7 mouse cellular contexts compared by ENCODE assay signal in genomic region chr5:24453985-24454303, GRCm38 (mm10). TPM values are rescaled to one million over a fixed set of nuclear protein-coding genes. Genes with fewer than 3 reads are reported as not detected.
A peak's percentile ranks its signal among the peaks of the same experiment; 100 is the strongest.
DNase-seq lines count a peak whose midpoint lies in the region; ATAC-seq and TF ChIP-seq lines count a peak whose summit lies in the region.

No protein-coding gene starts in this region.

- TF ChIP-seq CTCF in liver, embryonic 14.5 days (IDR thresholded peaks at IDR 0.05; ENCODE audit: low read depth), result no peak

- H3K4me2 ChIP-seq in neural tube, embryonic 11.5 days (ENCODE audit: low read depth), result peak overlapping the region; percentile 93
- H3K4me2 ChIP-seq in heart, embryonic 14.5 days (ENCODE audit: low read length), result peak overlapping the region; percentile 95
- peak overlapping the region; percentile 100 for H3K4me2 ChIP-seq in liver, embryonic 14.5 days (ENCODE audit: low read depth)

- peak overlapping the region; percentile 92 for H3K4me3 ChIP-seq in neural tube, embryonic 11.5 days (ENCODE audit: low read depth, low read length)
- peak overlapping the region in 1 of 2 experiments; percentile 88; a peak in 1 of 4 replicates for H3K4me3 ChIP-seq in heart, embryonic 14.5 days (ENCODE audit: control insufficient read depth in 1 of 2, insufficient read depth in 1 of 2, low read depth in 1 of 2, low read length in 2 of 2)
- H3K4me3 ChIP-seq in liver, embryonic 14.5 days (ENCODE audit: insufficient read depth in 1 of 2, low read depth in 2 of 2, low read length in 2 of 2), result peak overlapping the region in 1 of 2 experiments; percentile 90; a peak in 2 of 4 replicates

- TF ChIP-seq EP300 in liver, embryonic 14.5 days (IDR thresholded peaks at IDR 0.05; ENCODE audit: low read depth), result no peak

- peak overlapping the region; percentile 63; the same call in 1 of the 2 replicates for H3K27ac ChIP-seq in neural tube, embryonic 11.5 days (ENCODE audit: low read depth, low read length)
- H3K27ac ChIP-seq in heart, embryonic 14.5 days (replicated peaks in 1 of 2; ENCODE audit: control insufficient read depth in 1 of 2, insufficient read depth in 1 of 2, low read depth in 2 of 2, low read length in 2 of 2), result peak overlapping the region in 1 of 2 experiments; percentile 92; a peak in 1 of 4 replicates
- no peak overlapping the region for H3K27ac ChIP-seq in liver, embryonic 14.5 days

- ATAC-seq in neural tube, embryonic 11.5 days (ENCODE audit: insufficient read depth, low FRiP score, low TSS enrichment), result no peak
- no peak for ATAC-seq in heart, embryonic 14.5 days (ENCODE audit: insufficient number of reproducible peaks, insufficient read depth, low FRiP score, low read depth)
- no peak for ATAC-seq in liver, embryonic 14.5 days (ENCODE audit: insufficient read depth)

- H3K9me3 ChIP-seq in neural tube, embryonic 11.5 days (ENCODE audit: control insufficient read depth, low read length), result no peaks in the 10 kb centered on the region
- no peaks in the 10 kb centered on the region for H3K9me3 ChIP-seq in heart, embryonic 14.5 days (ENCODE audit: control insufficient read depth, low read length)
- no peaks in the 10 kb centered on the region for H3K9me3 ChIP-seq in liver, embryonic 14.5 days (ENCODE audit: control insufficient read depth, low read length)

- WGBS in neural tube, embryonic 11.5 days, result 8% methylated on average over 2 of the region's 2 CpGs
- 37% methylated on average over 2 of the region's 2 CpGs for WGBS in heart, embryonic 14.5 days
- WGBS in liver, embryonic 14.5 days (ENCODE audit: insufficient replicate concordance), result 51% methylated on average over 2 of the region's 2 CpGs

- H3K27me3 ChIP-seq in neural tube, embryonic 11.5 days (ENCODE audit: control insufficient read depth, insufficient read depth, low read length), result no peaks in the 10 kb centered on the region
- H3K27me3 ChIP-seq in heart, embryonic 14.5 days (ENCODE audit: control insufficient read depth, insufficient read depth, low read length), result no peaks in the 10 kb centered on the region
- no peaks in the 10 kb centered on the region for H3K27me3 ChIP-seq in liver, embryonic 14.5 days (ENCODE audit: control insufficient read depth, insufficient read depth, low read length)

- peak overlapping the region; percentile 96 for H3K9ac ChIP-seq in neural tube, embryonic 11.5 days (ENCODE audit: low read length)
- peak overlapping the region; percentile 96 for H3K9ac ChIP-seq in heart, embryonic 14.5 days (ENCODE audit: low read length)
- peak overlapping the region; percentile 89; the same call in 1 of the 2 replicates for H3K9ac ChIP-seq in liver, embryonic 14.5 days (replicated peaks)

- DNase-seq in neural tube, embryonic 11.5 days (ENCODE audit: low spot score), result no peak
- DNase-seq in neural tube, embryonic 10.5 days (ENCODE audit: extremely low spot score, low spot score), result no peak
- no peak for DNase-seq in liver, embryonic 14.5 days (ENCODE audit: low read depth in 3 of 3, low spot score in 3 of 3)
- DNase-seq in testis, postnatal 10 days (ENCODE audit: low spot score), result no peak
- no peak for DNase-seq in urinary bladder, postnatal 14 days (ENCODE audit: low spot score)
- DNase-seq in thymus, postnatal 10 days (ENCODE audit: low spot score in 2 of 2), result no peak

- H3K36me3 ChIP-seq in neural tube, embryonic 11.5 days (ENCODE audit: control insufficient read depth, insufficient read depth, low read length), result peaks cover 2% of the 10 kb centered on the region; the same call in 1 of the 2 replicates
- H3K36me3 ChIP-seq in heart, embryonic 14.5 days (ENCODE audit: control insufficient read depth, insufficient read depth, low read length), result peaks cover 9% of the 10 kb centered on the region
- H3K36me3 ChIP-seq in liver, embryonic 14.5 days (replicated peaks; ENCODE audit: control insufficient read depth, insufficient read depth, low read depth), result no peaks in the 10 kb centered on the region; the same call in 1 of the 2 replicates

- peaks cover 37% of the 10 kb centered on the region for H3K4me1 ChIP-seq in neural tube, embryonic 11.5 days (ENCODE audit: control insufficient read depth, insufficient read depth, low read length)
- peaks cover 17 to 36% of the 10 kb centered on the region in 2 experiments for H3K4me1 ChIP-seq in heart, embryonic 14.5 days (ENCODE audit: control insufficient read depth in 2 of 2, insufficient read depth in 2 of 2, low read length in 2 of 2)
- peaks cover 19 to 22% of the 10 kb centered on the region in 2 experiments for H3K4me1 ChIP-seq in liver, embryonic 14.5 days (replicated peaks; ENCODE audit: control insufficient read depth in 2 of 2, insufficient read depth in 2 of 2, low read length in 1 of 2)

RNA-seq across cellular contexts. Expression of gene Agap3, which starts 2.0 kb away (rescaled TPM):
- polyA plus RNA-seq in neural tube, embryonic 11.5 days (2014; fragmentation: Nextera tagmentation; extraction: Ambion mirVana), result 61.0 and 72.0 TPM in 2 replicates
- polyA plus RNA-seq in heart, embryonic 14.5 days (2014; fragmentation: Nextera tagmentation; extraction: Ambion mirVana), result 36.7 and 38.7 TPM in 2 replicates
- polyA plus RNA-seq in liver, embryonic 14.5 days (2012; rRNA removed), result 16.9 and 17.8 TPM in 2 replicates
- polyA plus RNA-seq in liver, embryonic 14.5 days (2014; fragmentation: Nextera tagmentation; extraction: Ambion mirVana), result 6.6 and 10.1 TPM in 2 replicates

RNA-seq across cellular contexts. Expression of gene Tmub1, which starts 6.3 kb away (rescaled TPM):
- polyA plus RNA-seq in neural tube, embryonic 11.5 days (2014; fragmentation: Nextera tagmentation; extraction: Ambion mirVana), result 31.5 and 33.1 TPM in 2 replicates
- 18.3 and 20.5 TPM in 2 replicates for polyA plus RNA-seq in heart, embryonic 14.5 days (2014; fragmentation: Nextera tagmentation; extraction: Ambion mirVana)
- 5.3 and 7.6 TPM in 2 replicates for polyA plus RNA-seq in liver, embryonic 14.5 days (2012; rRNA removed)
- polyA plus RNA-seq in liver, embryonic 14.5 days (2014; fragmentation: Nextera tagmentation; extraction: Ambion mirVana), result 4.0 and 6.5 TPM in 2 replicates

RNA-seq across cellular contexts. Expression of gene Fastk, which starts 8.9 kb away (rescaled TPM):
- 89.7 and 93.7 TPM in 2 replicates for polyA plus RNA-seq in neural tube, embryonic 11.5 days (2014; fragmentation: Nextera tagmentation; extraction: Ambion mirVana)
- 157 and 181 TPM in 2 replicates for polyA plus RNA-seq in heart, embryonic 14.5 days (2014; fragmentation: Nextera tagmentation; extraction: Ambion mirVana)
- polyA plus RNA-seq in liver, embryonic 14.5 days (2012; rRNA removed), result 59.9 and 82.4 TPM in 2 replicates
- polyA plus RNA-seq in liver, embryonic 14.5 days (2014; fragmentation: Nextera tagmentation; extraction: Ambion mirVana), result 40.8 and 47.2 TPM in 2 replicates

RNA-seq across cellular contexts. Expression of gene Slc4a2, which starts 30.3 kb away (rescaled TPM):
- 18.0 and 18.1 TPM in 2 replicates for polyA plus RNA-seq in neural tube, embryonic 11.5 days (2014; fragmentation: Nextera tagmentation; extraction: Ambion mirVana)
- 18.7 and 20.4 TPM in 2 replicates for polyA plus RNA-seq in heart, embryonic 14.5 days (2014; fragmentation: Nextera tagmentation; extraction: Ambion mirVana)
- polyA plus RNA-seq in liver, embryonic 14.5 days (2012; rRNA removed), result 11.6 and 12.9 TPM in 2 replicates
- polyA plus RNA-seq in liver, embryonic 14.5 days (2014; fragmentation: Nextera tagmentation; extraction: Ambion mirVana), result 5.6 and 6.0 TPM in 2 replicates

RNA-seq across cellular contexts. Expression of gene Cdk5, which starts 30.6 kb away (rescaled TPM):
- 59.1 and 64.9 TPM in 2 replicates for polyA plus RNA-seq in neural tube, embryonic 11.5 days (2014; fragmentation: Nextera tagmentation; extraction: Ambion mirVana)
- 28.6 and 31.0 TPM in 2 replicates for polyA plus RNA-seq in heart, embryonic 14.5 days (2014; fragmentation: Nextera tagmentation; extraction: Ambion mirVana)
- 9.9 and 10.3 TPM in 2 replicates for polyA plus RNA-seq in liver, embryonic 14.5 days (2012; rRNA removed)
- 8.2 and 8.9 TPM in 2 replicates for polyA plus RNA-seq in liver, embryonic 14.5 days (2014; fragmentation: Nextera tagmentation; extraction: Ambion mirVana)
